Mouse (Mus musculus) heart, adult 11 months (tissue): ENCODE measurements around the gene Rpl19.

Experiments used
- DNase-seq: peaks from one replicate; pipeline ENCODE4 v3.0.0; 2022

Rpl19 gene

DNA sequence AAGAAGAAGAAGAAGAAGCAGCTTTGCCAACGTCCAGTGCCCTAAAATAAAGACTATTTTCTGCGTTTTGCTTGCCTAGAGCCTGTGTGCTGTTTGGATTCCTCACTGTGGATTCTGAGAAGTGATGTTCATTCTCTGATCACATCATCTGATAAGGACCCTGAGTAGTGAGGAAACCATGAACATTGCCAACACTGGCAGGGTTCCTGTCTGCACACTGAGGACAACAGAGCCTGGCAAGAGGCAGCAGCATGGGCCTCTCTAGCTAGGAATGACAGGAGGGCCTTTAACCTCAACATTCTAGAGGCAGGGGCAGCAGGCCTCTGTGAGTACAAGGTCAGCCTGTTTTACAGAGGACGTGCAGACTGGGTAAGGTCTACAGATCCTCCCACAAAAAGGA is 2.0 kb upstream of the Rpl19 start:
- no peak for DNase-seq

DNA sequence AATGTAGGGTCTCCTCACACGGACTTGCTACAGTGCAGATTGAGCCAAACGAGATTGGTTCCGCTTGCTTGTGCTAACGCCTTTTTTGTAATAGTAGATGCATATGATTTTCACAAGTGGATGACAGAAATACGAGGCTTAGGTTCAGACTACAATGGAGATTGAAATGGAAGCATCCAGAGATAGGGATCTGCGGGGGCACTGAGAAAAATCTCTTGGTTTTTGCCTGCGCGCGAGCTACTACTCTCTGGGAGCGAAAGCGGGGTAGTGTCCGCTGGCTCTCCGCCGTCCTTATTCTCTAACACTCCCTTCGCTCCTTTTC is 301 bp upstream of the Rpl19 start:
- no peak for DNase-seq

DNA sequence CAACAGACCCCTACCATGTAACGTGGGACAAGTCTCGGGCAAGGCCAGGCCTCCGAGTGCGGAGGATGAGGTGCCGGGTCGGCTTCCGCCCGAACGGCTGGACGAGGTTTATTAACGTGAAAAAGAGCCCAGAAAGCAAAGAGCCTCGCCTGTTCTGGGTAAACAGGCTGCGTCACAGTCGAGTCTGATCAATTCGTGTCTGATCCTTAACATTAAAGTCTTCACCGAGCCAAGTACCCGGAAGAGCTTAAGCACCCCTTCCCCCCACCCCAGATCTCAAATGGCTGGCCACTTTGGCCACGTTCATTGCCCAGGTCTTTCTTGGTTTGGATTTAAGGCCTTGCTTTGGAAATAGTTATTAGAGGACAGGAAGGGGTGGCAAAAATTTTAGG is 783 bp downstream of the Rpl19 start:
- DNase-seq: no peak

DNA sequence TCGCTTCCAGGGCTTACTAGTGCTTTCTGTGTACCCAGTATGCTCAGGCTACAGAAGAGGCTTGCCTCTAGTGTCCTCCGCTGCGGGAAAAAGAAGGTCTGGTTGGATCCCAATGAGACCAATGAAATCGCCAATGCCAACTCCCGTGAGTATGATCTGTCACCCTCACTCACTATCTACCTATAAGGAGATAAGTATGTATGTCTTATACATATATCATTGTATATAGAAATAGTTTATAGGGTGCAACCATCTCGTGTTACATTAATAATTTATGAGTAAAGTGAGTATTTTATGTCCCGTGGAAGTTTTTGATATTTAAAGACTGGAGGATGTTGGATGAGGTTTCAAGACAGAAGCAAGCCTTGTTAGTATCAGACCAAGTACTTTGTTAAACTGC is 1.3 kb downstream of the Rpl19 start:
- DNase-seq: no peak

DNA sequence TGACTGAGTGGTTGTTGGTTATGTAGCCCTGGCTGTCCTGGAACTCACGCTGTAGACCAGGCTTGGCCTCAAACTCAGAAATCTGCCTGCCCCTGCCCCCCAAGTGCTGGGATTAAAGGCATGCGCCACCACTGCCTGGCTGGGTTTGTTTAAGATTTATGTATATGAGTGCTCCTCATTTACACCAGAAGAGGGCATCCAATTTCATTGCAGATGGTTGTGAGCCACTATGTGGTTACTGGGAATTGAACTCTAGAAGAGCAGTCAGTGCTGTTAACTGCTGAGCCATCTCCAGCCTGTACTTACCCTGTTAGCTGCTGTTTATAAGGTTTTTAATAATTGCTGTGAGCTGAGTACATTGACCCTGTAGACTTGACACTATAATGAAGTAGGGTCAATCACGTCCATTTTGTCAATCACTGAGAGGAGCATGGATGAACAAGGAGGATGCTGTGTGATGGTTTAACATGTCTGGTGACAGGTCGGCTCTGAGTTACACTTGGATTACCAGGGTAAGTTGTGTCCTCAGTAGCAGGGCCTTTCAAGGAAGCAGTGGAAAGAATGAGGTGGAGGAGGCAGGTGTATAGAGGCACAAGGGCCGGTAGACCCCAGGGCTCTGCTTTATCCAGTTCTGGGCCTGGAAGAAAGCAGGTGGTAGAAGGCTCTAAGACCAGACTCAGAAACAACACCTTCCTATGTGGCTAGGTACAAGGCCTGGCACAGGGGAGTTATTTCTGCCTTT is 4.4 kb downstream of the Rpl19 start:
- DNase-seq: no peak

DNA sequence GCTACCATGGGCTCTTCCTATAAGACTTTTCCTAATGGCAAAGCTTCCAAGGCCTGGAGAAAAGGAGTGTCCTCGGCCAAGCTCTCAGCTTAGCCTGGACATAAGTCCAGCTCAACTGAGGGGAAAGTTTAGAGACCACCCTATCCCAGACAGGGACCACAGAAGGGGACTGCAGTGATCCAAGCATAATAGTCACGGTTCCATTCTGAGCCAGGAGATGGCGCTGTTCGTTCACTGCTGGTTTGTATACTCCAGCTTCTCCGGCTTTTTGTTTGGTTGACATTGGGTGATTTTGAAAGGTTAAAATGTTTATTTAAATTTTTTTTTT is 4.9 kb downstream of the Rpl19 start:
- DNase-seq: no peak

DNA sequence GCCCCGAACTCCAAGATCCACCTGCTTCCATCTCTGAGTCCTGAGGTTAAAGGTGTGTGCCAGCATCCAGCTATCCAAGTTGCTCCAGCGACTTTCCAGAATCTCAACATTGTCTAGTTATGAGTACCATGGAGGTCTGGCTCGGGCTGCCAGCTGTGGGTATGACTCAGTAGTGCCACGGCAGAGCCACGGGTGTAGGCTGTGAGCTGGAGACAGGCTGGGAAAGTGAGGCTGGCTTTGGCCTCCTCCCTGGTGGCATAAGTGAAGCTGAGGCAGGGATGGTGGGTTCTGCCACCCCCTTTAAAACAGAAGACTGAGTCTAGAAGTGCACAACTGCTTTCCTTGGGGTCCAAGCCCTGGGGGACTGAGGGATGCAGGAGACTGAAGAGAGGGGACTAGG is 7.6 kb downstream of the Rpl19 start:
- DNase-seq: no peak

DNA sequence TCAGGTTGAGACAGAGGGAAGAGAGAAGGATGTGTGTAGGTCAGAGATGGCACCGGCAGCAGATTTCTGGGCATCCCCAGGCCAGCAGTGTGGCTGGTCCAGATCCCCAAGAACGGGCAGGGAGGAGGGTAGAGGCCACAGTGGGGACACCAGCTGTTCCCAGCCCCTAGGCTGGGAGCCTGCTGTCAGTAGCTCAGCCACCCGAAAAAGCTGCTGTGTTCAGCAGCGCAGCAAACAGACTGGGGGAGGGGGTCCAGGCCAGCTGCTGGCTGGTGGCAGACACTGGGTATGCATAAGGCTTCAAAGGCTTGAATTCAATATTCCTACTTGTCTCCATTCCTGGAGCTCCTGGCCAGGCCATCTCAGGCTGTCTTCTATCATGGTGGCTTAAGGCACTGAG is 8.3 kb downstream of the Rpl19 start:
- DNase-seq: no peak

DNA sequence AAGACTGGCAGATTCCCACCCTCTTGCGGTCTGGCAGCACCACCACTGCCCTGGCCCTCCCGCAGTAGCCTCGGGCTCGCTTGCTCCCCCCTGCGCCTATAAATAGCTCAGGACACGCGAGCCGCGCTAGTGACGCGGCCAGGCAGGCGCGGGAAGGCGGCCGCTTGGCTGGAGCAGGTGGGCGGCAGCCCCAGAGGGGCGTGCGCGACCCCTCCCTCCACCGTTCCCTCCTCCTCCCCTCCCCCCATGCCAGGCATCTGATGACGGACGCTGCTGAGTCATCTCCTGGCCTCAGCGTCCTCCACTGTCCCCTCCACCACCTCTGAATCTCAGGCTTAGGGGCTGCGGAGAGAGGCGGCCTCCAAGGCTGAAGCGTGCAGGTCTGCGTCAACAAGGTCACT is 9.5 kb downstream of the Rpl19 start:
- peak; percentile 95 for DNase-seq

DNA sequence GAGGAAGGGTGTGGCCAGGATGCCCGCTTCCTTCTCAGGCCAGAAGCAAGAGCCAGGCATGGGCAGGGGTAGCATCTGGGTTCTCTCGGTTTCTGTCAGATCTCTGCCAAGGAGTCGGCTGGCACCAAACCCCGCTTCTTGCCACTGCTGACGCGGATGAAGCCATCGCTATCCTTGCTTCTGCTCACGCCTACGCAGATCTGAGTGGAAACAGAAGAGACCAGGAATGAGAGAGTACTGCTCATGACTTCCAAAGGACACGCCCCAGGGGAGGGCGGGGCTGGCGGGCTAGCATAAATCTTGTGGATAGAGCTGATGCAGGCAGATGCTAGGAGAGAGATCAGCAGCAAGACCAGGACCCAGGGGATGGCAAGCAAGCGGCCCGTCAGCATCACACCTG is 11.4 kb downstream of the Rpl19 start:
- no peak for DNase-seq

DNA sequence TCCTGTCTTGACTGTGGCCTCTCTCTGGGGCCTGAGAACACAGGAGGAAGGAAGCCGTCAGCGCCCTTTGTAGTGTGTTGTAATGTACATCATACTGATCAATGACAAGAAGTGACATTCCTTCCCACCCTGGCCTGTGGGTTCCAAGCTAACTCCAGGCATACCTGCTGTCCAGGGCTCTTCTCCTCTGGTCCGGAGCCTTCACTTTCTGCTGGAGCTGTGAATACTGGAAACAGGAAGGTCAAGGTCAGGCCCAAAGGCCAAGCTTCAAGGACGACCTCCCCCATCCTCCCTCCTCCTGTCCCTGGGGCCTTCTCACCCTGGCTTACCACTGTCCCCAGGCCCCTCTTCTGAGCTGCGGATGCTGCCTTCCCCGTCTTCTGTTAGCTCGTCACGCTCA is 14.5 kb downstream of the Rpl19 start:
- no peak for DNase-seq

DNA sequence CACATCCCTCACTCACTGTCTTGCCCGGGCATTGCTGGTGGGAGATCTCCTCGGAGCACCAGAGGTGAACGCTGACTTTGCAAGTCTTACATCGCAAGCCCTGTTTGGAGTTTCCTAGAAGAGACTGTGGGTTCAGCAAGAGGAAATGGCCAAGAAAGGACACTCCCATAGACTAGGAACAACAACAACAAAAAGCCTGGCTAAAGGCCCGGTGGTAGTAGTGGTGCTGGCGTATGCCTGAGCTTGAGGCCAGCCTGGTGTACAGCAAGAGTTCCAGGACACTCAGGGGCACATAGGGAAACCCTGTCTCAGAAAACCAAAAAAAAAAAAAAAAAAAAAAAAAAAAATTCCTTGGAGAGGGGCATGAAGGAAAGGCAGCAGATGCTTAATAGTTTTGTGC is 16.2 kb downstream of the Rpl19 start:
- DNase-seq: no peak

DNA sequence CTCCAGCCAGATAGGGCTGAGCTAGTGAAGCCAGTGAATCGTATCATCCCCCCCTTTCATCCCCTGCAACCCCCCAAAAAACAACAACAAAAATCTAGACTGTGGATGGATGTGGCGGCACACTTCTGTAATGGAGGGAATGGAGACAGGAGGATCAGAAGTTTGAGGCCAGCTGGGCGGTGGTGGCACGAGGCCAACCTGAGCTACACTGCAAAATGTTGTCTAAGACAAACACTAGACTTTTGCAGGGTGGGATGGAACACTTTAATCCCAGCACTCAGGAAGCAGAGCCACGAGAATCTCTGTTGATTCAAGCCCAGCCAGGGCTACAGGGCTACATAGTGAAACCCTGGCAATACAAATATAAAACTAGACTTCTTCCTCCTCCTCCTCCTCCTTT is 17.6 kb downstream of the Rpl19 start:
- no peak for DNase-seq

DNA sequence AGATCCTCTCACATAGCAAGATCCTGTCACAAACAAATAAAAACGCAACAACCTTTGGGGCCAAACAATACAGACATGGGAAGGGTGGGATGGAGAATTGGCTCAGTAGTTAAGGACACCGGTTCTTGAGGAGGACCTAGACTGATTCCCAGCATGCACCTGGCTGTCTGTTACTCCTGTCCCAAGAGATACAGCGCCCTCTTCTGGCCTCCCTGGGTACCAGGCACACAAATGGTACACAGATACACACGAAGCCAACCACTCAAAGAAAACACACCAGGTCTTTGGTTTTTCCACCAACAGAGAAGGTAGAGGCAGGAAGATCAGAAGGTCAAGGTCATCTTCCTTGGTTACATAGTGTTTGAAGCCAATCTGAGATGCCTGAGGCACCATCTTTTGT is 19.1 kb downstream of the Rpl19 start:
- no peak for DNase-seq

DNA sequence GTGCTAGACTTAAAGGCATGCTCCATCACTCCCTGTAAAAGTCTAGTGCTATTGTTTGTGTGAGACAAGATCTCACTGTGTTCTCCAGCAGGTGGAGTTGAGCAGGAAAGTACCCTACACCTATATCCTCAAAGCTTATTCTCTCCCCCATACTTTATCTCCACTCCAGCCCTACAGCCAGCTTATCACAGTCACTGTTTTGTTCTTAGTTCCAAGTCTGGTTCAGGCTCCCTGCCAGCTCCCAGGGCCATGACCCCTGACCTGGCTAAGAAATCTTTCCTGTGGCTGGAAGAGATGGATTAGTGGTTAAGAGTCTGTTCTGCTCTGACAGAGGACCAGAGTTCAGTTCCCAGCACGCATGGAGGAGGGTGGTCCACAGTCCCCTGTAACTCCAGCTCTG is 20.0 kb downstream of the Rpl19 start:
- no peak for DNase-seq

DNA sequence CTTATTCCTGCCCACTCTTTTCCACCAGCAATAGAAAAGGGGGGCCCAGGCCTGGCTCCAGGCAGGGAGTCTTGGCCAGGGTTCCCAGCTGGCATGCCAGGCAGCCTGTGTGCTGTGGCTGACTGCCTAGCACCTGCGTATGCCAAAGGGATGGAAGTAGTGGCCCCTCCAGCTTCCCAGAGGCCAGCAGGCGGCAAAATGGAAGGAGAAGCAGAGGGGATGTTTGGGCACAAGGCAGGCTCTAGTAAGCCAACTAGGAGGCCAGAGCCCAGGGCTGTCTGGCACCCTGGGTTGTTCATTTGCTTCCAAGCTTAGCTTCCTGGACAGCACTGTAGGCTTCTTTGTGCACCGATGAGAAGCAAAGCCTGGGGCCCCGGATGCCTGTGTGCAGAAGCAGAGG is 21.2 kb downstream of the Rpl19 start:
- no peak for DNase-seq

DNA sequence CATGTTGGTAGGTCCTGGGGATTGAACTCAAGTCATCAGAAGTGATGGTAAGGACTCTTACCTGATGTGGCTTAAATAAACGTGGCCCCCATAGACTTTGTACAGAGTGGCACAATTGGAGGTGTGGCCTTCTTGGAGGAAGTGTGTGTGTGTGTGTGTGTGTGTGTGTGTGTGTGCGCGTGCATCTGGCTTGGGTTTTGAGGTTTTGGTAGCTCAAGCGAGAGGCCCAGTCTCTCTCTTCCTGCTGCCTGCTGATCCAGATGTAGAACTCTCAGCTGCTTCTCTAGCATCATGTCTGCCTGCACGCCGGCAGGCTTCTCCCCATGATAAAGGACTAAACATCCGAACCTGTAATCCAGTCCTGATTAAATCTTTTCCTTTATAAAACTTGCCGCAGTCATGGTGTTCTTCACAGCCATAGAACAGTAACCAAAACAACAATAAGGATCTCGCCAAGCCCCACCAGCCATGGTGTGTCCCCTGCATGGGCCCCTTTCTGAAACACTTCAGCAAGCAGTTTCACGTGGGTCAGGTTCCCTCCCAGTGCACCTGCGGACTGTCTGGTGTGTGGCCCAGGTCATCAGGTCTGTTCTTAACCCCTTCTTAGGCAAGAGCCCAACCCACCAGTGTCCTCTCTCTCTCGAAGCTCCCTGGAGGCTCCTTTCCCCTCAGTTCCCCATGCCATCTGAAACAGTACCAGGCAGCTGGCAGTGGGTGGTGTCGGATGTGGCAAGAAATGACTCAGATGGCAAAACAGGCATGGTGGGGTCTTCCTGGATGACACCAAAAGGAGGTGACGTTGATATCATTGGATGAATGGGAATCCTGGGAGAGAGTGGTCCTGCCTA is 23.4 kb downstream of the Rpl19 start:
- no peak for DNase-seq

DNA sequence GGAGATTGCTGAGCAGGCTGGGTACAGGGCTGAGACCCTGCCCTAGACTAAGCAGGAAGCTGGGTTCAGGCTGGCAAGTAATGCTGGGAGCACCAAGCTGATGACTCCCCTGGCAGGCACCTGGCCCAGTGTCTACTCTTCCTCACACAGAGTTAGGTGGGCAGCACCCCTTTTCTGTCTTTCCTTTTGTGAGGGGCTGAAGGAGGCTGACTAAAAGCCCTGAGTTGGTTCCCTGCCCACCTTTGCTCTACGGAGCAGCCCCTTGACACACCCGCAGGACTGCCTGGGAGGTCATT is 24.0 kb downstream of the Rpl19 start:
- no peak for DNase-seq

DNA sequence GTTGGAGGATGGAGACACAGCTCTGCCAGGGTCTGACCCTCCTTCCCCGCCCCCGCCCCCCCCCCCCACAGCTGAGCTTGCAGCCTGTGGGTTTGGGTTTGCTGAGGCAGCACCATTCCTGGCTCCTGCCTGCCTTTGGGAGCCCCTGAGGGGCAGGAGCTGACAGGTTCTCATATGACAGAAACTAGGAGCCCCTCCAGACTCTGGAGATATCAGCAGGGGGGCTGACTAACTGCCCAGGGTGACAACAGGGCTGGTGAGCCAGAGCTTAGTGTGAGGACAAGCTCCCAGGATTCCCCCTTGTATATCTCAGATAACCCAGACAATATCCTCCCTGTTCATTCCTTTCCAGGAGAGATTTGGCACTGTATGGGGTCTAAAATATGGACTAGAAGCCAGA is 24.4 kb downstream of the Rpl19 start:
- DNase-seq: no peak

DNA sequence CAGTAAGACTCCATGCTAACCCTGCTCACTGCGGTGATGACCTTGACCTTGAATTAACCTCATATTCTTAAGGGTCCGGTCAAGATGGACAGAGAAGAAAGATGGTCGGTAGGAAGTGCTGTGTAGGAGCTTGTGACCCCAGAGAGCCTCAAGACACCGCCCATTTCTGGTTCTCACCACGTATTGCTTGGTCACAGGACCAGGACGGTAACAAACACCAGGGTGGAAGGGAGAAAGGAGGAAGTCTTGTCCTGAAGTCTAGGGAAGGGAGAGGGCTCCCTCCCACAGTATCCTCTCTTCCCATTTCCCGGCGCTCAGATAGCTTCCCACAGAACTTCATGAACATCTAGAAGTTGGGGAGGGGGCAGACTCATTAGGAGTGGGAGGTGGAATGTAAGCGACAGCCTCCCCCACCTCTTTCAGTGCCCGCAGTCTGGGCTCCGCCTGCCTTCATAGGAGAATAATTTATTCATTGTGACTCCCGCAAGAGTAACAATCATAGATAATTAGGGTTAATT is 25.2 kb downstream of the Rpl19 start:
- no peak for DNase-seq

DNA sequence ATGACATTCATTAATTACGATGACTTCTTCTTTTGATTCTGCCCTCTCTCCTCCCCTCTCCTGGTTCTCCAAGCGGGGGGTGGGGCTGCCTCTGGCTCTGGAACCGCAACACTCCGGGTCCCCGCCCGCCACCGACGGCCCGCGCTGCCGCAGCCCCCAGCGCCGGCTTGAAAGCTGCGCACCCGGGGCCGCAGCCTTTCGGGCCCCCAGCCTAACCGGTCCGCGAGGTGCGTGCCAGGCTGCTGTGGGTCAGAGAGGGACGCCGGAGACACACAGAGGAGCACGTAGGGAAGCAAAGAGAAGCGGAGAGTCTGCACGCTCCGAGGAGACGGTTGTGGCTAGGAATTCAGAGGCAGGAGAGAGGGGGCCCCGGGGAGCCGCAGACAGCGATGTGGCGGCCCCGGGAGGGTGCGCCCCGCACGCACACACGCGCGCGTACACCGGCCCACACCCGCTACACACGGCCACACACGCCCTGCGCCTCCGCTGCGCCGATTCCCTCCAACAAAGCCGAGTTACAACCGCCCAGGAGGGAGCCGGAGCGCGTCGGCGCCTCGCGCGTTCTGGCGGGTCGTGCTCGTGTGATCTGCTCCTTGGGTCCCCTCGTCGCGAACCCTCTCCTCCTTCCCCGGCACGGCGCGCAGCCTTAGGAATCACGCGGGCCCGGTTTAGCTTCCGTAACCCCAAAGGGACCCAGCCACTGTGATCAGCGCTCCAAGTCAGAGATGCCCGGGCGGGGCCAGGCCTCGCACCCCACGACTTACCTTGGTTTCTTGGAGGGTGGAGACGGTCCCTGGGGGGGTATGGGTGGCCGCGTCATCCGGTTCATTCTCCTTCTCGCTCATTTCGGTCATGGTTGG is 25.8 kb downstream of the Rpl19 start:
- DNase-seq: no peak

DNA sequence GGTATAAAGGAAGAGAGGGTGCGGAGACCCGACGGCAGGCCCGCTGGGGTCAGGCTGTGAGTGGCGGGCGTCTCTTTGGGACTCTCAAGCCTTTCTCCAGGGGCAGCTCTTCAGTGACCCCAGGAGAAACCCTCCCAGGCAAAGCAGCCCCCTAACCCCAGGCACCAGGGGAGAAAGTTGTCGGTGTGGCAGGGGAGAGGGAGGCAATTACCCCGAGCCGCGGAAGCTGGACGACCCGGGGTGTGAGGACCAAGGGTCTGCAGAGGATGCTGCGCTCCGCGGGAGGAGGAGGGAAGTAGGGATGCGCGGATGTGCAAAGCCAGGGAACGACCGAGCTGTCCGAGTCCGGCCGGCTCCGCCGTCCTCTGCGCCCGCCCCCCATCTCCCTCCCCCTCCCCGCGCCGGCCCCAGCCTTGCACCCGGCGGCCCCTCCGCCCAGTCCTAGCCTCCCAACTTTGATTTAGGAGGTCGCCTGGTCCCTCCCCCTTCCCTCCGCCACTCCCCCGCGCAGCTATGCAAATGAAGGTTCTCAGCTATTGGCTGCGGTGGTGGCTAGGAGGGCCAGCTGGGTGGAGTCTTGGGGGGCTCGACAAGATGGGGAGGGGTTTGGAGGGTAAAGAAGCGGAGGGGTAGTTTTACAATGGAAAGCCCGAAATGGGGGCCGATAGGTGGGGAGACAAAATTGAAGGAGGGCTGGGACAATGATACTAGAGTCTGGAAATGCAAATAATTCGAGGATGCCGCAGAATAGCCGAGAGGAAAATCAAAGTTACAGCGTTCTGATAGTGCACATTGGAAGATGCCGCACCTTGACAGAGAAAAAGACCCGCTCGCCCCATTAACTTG is 26.7 kb downstream of the Rpl19 start, which contains the start of gene Stac2:
TSS of gene Stac2 (minus strand) at position 474 of the 846 bp plus-strand sequence.
- peak; percentile 98 for DNase-seq

DNA sequence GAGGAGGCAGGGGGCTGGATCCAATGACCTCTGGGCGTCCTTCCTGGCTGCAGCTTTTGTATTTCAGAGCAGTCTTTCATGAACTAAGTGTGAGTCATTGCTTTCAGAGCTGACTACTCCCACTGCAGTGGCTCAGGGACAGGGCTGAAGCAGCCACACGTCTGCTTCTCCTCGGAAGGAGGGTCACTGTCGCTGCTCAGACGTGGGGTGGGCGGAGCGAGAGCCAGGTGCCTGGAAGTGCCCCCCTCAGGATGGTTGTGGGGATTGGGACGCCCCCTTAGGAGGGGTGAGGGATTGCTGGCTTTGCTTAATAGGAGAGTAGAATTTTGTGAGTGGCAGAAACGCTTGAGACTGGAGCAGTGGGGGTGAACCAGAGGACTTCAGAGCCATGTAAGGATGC is 31.0 kb downstream of the Rpl19 start:
- no peak for DNase-seq
